Mouse (Mus musculus) frontal cortex, adult 2 months (tissue): ENCODE data around the gene B3galt4. TPM values are rescaled to one million over a fixed set of nuclear protein-coding genes. Genes with fewer than 3 reads are reported as not detected.

Experiments
- DNase-seq, 2 experiments: peaks; one replicate each; pipeline ENCODE4 v3.0.0; 2022; ENCODE audit warnings: low spot score in 1 of 2; ENCODE audit errors: extremely low spot score in 1 of 2
- polyA plus RNA-seq: library from polyadenylated mRNA; depleted of rRNA; stranded (reverse); fragments of >200 nt; gene quantifications from 2 replicates; pipeline ENCODE4 v1.2.3, GENCODE M21; 2012

B3galt4 gene
- polyA plus RNA-seq, 1 experiment: 7.5 TPM

DNA sequence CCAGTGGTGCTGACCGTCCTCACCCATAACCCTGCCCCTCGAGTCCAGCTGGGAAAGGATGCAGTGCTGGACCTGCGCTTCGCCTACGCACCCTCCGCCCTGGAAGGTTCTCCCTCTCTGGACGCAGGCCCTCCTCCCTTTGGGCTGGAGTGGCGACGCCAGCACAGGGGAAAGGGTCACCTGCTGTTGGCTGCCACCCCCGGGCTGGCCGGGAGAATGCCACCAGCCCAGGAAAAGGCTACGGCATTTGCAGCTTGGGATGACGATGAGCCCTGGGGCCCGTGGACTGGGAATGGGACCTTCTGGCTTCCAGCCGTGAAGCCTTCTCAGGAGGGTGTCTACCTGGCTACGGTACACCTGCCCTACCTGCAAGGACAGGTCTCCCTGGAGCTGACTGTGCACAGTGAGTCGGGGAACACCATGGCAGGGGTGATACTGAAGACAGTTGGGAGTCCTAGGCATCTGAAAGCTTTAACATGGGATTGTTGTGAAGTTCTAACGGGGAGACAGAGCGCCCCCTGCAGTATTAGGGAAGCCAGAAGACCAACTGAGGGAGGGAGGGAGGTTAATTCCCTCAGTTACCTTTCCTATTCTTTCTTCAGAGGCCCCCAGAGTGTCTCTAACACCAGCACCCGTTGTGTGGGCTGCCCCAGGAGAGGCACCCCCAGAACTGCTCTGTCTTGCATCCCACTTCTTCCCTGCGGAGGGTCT, 25.7 kb downstream of the B3galt4 start:
- no peak for DNase-seq

DNA sequence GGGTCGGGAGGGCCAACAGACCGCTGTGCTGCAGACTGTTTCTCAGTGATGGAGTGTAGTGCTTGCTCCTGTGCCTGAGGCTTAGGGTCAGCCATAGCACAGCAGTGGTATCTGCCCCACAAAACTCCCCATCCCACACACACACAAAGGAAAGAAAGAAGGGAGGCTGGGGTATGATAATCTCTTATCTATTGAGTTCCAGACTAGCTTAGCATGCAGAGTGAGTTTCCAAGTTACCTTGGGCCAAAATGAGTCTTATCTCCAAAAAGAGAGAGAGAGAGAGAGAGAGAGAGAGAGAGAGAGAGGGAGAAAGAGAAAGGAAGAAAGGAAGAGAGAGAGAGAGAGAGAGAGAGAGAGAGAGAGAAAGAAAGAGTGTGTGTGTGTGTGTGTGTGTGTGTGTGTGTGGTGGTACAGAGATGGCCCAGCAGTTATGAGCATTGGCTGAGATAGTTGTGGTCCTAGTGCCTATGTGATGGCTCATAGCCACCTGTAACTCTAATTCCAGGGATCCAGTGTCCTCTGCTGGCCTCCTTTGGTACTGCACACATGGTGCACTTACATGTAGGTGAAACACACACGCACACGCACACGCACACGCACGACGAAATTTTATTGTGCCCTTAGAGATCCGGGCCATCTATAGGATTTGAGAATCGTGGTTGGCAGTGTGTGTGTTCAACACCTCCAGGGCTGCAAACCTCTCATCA, 26.6 kb downstream of the B3galt4 start:
- DNase-seq: no peak

DNA sequence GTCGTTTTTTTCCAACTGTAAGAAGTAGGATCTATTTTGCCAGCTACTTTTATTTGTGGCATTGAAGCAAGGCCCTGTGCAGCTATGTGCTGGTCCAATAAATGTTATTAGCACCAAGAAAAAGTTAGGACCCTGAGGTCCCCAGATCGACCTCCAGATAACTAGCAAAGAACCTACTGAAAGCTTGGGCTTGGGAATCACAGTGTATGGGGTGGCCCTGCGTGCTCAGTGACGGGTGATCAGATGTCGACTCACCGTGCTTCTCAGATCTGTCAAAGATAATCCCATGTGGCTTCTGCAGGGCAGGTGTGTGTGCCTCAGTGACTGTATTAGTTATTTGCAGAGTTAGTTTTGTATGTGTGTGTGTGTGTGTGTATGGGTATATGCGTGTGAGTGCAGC, 29.9 kb downstream of the B3galt4 start:
- DNase-seq: no peak

GRCm38 (mm10) chr17:33920282-33921097, 30.8 kb downstream of the B3galt4 start:
- DNase-seq: peak in 1 of 2 experiments; percentile 90

GRCm38 (mm10) chr17:33919351-33920281, 31.7 kb downstream of the B3galt4 start:
- DNase-seq: peak in 1 of 2 experiments; percentile 63

DNA sequence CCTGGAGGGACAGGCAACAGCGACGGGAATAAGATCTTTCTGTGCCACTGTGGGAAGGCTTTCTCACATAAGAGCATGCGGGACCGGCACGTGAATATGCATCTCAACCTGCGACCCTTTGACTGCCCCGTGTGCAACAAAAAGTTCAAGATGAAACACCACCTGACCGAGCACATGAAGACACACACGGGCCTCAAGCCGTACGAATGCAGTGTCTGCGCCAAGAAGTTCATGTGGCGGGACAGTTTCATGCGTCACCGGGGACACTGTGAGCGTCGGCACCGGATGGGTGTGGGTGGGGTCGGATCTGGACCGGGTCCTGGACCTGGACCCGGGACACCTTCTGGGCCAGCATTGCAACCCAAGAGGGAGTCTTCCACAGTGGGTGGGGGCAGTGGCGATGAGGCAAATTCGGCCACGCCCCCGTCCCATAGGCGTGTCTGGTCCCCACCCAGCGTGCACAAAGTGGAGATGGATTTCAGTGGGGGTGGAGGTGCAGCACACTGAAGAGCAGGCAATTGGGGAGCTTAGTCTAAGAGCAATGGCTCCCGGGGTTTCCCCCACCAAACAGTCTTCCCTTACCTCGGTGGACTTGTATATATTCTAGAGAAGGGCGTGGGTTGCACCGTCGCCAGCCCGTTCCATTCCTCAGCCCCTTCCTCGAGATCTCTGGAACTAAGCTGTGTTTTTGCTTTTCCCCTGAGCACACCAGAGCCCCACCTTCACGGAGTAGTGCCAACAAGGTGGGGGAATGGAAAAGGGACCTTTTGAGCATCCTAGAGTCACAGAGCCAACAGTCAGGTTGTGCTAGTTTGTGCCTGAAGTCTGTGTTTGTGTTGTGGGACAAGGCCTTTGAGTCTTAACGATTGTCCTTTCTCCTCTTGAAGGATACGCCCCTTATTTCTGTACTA, 32.7 kb downstream of the B3galt4 start:
- no peak for DNase-seq

DNA sequence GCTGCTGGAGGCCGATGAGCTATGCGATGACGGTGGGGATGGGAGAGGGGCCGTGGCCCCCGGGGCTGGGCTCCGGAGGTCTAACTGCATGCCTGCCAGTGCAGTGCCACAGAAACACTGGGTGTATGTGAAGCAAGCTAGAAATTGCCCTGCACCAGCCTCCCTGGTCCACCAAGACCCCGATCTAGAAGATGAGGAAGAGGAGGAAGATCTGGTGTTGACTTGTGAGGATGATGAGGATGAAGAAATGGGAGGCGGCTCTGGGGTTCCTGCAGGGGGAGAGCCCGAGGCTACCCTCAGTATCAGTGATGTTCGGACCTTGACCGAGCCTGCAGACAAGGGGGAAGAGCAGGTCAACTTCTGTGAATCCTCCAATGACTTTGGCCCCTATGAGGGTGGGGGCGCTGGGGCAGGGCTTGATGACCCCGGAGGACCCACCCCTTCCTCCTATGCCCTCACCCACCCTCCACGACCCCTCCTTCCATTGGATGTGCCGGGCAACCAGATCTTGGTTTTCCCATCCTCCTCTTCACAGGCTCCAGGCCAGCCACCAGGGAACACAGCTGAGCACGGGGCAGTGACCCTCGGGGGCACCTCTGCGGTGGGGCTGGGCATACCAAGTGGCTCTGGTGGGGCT, 33.5 kb downstream of the B3galt4 start:
- DNase-seq: no peak

DNA sequence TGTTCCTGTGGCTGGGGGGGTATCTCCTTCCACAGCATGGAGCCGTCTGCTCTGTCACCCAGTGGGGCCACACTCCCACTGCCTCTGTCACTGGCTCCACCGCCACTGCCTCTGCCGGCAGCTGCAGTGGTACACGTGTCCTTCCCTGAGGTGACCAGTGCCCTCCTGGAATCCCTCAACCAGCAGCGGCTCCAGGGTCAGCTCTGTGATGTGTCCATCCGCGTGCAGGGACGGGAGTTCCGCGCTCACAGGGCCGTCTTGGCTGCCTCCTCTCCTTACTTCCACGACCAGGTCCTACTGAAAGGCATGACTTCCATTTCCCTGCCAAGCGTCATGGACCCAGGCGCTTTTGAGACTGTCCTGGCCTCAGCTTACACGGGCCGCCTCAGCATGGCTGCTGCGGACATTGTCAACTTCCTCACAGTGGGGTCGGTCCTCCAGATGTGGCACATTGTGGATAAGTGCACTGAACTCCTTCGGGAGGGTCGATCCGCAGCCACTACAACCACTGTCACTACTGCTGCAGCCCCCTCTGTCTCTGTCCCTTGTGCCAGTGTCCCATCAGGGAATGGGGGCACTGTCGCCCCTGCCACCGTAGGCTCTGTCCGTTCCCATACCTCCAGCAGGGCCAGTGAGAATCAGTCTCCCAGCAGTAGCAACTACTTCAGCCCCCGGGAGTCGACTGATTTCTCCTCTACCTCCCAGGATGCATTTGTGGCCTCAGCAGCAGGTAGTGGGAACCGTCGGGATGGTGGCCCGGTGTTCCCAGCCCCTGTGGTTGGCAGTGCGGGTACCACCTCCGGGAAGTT, 34.2 kb downstream of the B3galt4 start:
- DNase-seq: no peak

- DNase-seq: peak in 1 of 2 experiments; percentile 33
Measured at GRCm38 (mm10) chr17:33916294-33916693, 35.0 kb downstream of the B3galt4 start.

DNA sequence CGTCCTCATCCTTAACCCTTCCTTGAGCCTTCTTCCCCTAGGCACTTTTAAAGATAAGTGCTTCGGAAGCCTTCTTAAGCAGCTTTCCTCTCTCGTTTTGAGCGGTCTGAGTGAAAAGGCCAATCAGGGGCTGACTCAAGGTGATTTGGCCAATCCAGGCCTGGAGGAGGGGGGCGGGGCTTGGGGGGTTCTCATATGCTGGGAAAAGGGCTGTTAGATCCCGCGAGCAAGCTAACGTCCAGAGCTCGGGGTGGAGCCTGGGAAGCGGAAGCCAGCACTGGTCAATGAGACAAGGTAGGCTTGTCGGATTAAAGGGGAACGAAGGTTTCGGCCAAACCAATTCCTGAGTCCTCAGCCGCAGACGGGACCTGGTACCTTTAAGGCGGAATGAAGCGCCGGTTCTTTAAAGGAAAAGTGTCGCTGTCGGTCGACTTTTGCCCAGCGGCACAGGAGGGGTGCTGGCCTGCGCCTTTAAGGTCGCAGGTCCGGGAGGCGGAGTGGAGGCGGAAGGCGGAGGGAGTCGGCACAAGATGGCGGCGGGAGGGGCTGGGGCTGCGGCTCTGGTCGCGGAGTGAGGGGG, 35.5 kb downstream of the B3galt4 start, which contains the start of the genes Tapbp and Zbtb22:
Tapbp (plus strand) TSS at position 229 of the 580 bp plus-strand sequence.
Zbtb22 (plus strand) TSS at position 234 of the 580 bp plus-strand sequence.
- DNase-seq: peak; percentile 97 to 98

- no peak for DNase-seq
Measured at GRCm38 (mm10) chr17:33914969-33915391, 36.3 kb downstream of the B3galt4 start.

- no peak for DNase-seq
Measured at GRCm38 (mm10) chr17:33913905-33914304, 37.4 kb downstream of the B3galt4 start.

DNA sequence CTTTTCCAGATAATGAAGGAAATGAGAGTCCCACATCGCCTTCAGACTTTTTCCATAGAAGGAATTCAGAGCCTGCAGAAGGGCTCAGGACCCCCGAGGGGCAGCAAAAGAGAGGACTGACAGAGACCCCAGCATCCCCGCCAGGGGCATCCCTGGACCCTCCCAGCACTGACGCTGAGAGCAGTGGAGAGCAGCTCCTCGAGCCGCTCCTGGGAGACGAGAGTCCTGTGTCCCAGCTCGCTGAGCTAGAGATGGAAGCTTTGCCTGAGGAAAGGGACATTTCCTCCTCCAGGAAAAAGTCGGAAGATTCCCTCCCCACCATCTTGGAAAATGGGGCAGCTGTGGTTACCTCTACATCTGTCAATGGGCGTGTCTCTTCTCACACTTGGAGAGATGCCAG, 38.0 kb downstream of the B3galt4 start:
- DNase-seq: no peak

GRCm38 (mm10) chr17:33911813-33912414, 39.4 kb downstream of the B3galt4 start:
- DNase-seq: no peak

DNA sequence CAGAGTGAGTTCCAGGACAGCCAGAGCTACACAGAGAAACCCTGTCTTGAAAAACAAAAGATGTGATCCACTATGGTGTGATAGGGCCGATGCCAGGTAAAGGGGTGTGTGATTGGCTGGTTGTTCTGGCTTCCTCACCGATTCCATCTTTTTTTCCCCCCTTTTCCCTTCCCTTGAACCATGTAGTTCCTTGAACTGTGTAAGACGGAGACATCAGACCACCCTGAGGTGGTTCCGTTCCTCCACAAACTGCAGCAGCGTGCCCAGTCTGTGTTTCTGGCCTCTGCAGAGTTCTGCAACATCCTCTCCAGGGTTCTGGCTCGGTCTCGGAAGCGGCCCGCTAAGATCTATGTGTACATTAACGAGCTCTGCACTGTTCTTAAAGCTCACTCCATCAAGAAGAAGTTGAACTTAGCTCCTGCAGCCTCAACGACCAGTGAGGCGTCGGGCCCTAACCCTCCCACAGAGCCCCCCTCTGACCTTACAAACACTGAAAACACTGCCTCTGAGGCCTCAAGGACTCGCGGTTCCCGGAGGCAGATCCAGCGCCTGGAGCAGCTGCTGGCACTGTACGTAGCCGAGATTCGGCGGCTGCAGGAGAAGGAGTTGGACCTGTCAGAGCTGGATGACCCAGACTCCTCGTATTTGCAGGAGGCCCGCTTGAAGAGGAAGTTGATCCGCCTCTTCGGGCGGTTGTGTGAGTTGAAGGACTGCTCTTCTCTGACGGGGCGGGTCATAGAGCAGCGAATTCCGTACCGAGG, 40.1 kb downstream of the B3galt4 start:
- DNase-seq: no peak
